ENCODE assay signal across 26 mouse cellular contexts in genomic region chr6:127276362-127276761, GRCm38 (mm10).
"Had no signal": no experiment of that assay in that cellular context is flagged by ENCODE, and none has a peak within 500 bp of the region (broad histone marks: within the 10 kb centered on the region; RNA-seq: fewer than 3 reads in every experiment).

No protein-coding gene starts in this region.

- H3K9ac ChIP-seq: embryonic facial prominence, embryonic 12.5 days; embryonic facial prominence, embryonic 13.5 days; embryonic facial prominence, embryonic 15.5 days; forebrain, embryonic 13.5 days had no signal

- H3K36me3 ChIP-seq: embryonic facial prominence, embryonic 10.5 days; embryonic facial prominence, embryonic 12.5 days; embryonic facial prominence, embryonic 13.5 days; embryonic facial prominence, embryonic 15.5 days had no signal

- H3K27ac ChIP-seq: embryonic facial prominence, embryonic 10.5 days; embryonic facial prominence, embryonic 12.5 days; embryonic facial prominence, embryonic 13.5 days; embryonic facial prominence, embryonic 15.5 days; forebrain, embryonic 13.5 days; gastrocnemius, adult 2 months; heart, adult 2 months; heart, embryonic 10.5 days had no signal

- H3K4me3 ChIP-seq: embryonic facial prominence, embryonic 10.5 days; embryonic facial prominence, embryonic 12.5 days; embryonic facial prominence, embryonic 13.5 days; embryonic facial prominence, embryonic 15.5 days; erythroblast, embryonic 14.5 days; forebrain, embryonic 13.5 days; gastrocnemius, adult 2 months; heart, adult 2 months; heart, embryonic 10.5 days had no signal

- H3K4me2 ChIP-seq: embryonic facial prominence, embryonic 12.5 days; embryonic facial prominence, embryonic 13.5 days; embryonic facial prominence, embryonic 15.5 days; forebrain, embryonic 13.5 days; heart, embryonic 11.5 days had no signal

- H3K27me3 ChIP-seq: embryonic facial prominence, embryonic 12.5 days; embryonic facial prominence, embryonic 13.5 days; embryonic facial prominence, embryonic 15.5 days; forebrain, embryonic 13.5 days had no signal

- DNase-seq: cerebellum, adult 18-20 months; cerebellum, adult 2 months; cerebellum, adult 8-10 months; cerebellum, adult 9-10 months; cerebellum, adult 9-11 months; cerebellum, postnatal 10 days; cerebellum, postnatal 14 days; cerebellum, postnatal 25 days; cerebellum, postnatal 36 days; embryo, embryonic 11 days; gastrocnemius, adult 2 months; gastrocnemius, postnatal 10 days; gastrocnemius, postnatal 14 days; gastrocnemius, postnatal 25 days; gastrocnemius, postnatal 36 days; heart, adult 11 months; heart, adult 18-20 months; heart, adult 2 months had no signal

- H3K9me3 ChIP-seq: embryonic facial prominence, embryonic 12.5 days; embryonic facial prominence, embryonic 15.5 days had no signal

- H3K4me1 ChIP-seq: embryonic facial prominence, embryonic 10.5 days; embryonic facial prominence, embryonic 12.5 days; embryonic facial prominence, embryonic 13.5 days; embryonic facial prominence, embryonic 15.5 days; forebrain, embryonic 13.5 days had no signal

- ATAC-seq: forebrain, embryonic 13.5 days had no signal
